Mouse (Mus musculus): ENCODE measurements at regions not wholly inside any gene's neighbourhood (a gene's known extent, or its start where the extent isn't known, plus 50 kb on each side); places are given as distances from the start of the nearest gene placed in this dataset.
A peak's percentile ranks its signal among the peaks of the same experiment; 100 is the strongest.

- no peaks in the 10 kb centered on the region for H3K9me3 ChIP-seq (ENCODE audit: control insufficient read depth, low read length)
- H3K36me3 ChIP-seq (ENCODE audit: control insufficient read depth, insufficient read depth, low read length) = no peaks in the 10 kb centered on the region
- no peaks in the 10 kb centered on the region for H3K27me3 ChIP-seq (ENCODE audit: control insufficient read depth, insufficient read depth, low read length)
- peaks cover 7% of the 10 kb centered on the region; the same call in 1 of the 2 replicates for H3K4me1 ChIP-seq (replicated peaks; ENCODE audit: control insufficient read depth, insufficient read depth, low read length)
- ATAC-seq (ENCODE audit: low FRiP score) (no peak), DNase-seq (ENCODE audit: low spot score) (no peak)
- H3K27ac ChIP-seq (ENCODE audit: low read depth, low read length) = no peak overlapping the region
- H3K4me2 ChIP-seq (replicated peaks; ENCODE audit: low read depth, low read length) = no peak overlapping the region
- no peak overlapping the region for H3K4me3 ChIP-seq (ENCODE audit: low read depth, low read length)
- H3K9ac ChIP-seq (ENCODE audit: low read depth, low read length) = no peak overlapping the region
Observed at GRCm38 (mm10) chr17:72993134-72993533, 75.0 kb downstream of the Lbh start.

- no peak overlapping the region for H3K27ac ChIP-seq (ENCODE audit: low read depth, low read length)
- H3K4me1 ChIP-seq (replicated peaks; ENCODE audit: control insufficient read depth, insufficient read depth, low read length) = peaks cover 7% of the 10 kb centered on the region; the same call in 1 of the 2 replicates
- ATAC-seq (ENCODE audit: low FRiP score) (no peak), DNase-seq (ENCODE audit: low spot score) (no peak)
- no peak overlapping the region for H3K4me2 ChIP-seq (replicated peaks; ENCODE audit: low read depth, low read length)
- H3K9me3 ChIP-seq (ENCODE audit: control insufficient read depth, low read length) = no peaks in the 10 kb centered on the region
- no peak overlapping the region for H3K9ac ChIP-seq (ENCODE audit: low read depth, low read length)
- WGBS = 26% methylated on average over 7 of the region's 7 CpGs
- H3K4me3 ChIP-seq (ENCODE audit: low read depth, low read length) = no peak overlapping the region
- H3K27me3 ChIP-seq (ENCODE audit: control insufficient read depth, insufficient read depth, low read length) = no peaks in the 10 kb centered on the region
- H3K36me3 ChIP-seq (ENCODE audit: control insufficient read depth, insufficient read depth, low read length) = no peaks in the 10 kb centered on the region
Observed at GRCm38 (mm10) chr17:72993626-72994025, 75.5 kb downstream of the Lbh start.

GRCm38 (mm10) chr17:72996539-72996938 is 78.4 kb downstream of the Lbh start:
- Histone ChIP-seq H3K4me1 (replicated peaks; ENCODE audit: control insufficient read depth, insufficient read depth, low read length) (peaks cover 7% of the 10 kb centered on the region; the same call in 1 of the 2 replicates), H3K27ac (ENCODE audit: low read depth, low read length) (no peak overlapping the region), H3K36me3 (ENCODE audit: control insufficient read depth, insufficient read depth, low read length) (no peaks in the 10 kb centered on the region), H3K4me3 (ENCODE audit: low read depth, low read length) (no peak overlapping the region), H3K9ac (ENCODE audit: low read depth, low read length) (no peak overlapping the region), H3K9me3 (ENCODE audit: control insufficient read depth, low read length) (no peaks in the 10 kb centered on the region), H3K4me2 (replicated peaks; ENCODE audit: low read depth, low read length) (no peak overlapping the region), H3K27me3 (ENCODE audit: control insufficient read depth, insufficient read depth, low read length) (no peaks in the 10 kb centered on the region)
- no peak for ATAC-seq (ENCODE audit: low FRiP score)
- no peak for DNase-seq (ENCODE audit: low spot score)
- 78% methylated on average over 7 of the region's 7 CpGs for WGBS

GRCm38 (mm10) chr17:72997301-72997921 is 79.3 kb downstream of the Lbh start:
- no peaks in the 10 kb centered on the region for H3K27me3 ChIP-seq (ENCODE audit: control insufficient read depth, insufficient read depth, low read length)
- DNase-seq (ENCODE audit: low spot score) (peak; percentile 37), ATAC-seq (ENCODE audit: low FRiP score) (0 out of 2 replicates have a peak, but pooled peaks have one; percentile 19)
- no peak overlapping the region for H3K4me2 ChIP-seq (replicated peaks; ENCODE audit: low read depth, low read length)
- H3K36me3 ChIP-seq (ENCODE audit: control insufficient read depth, insufficient read depth, low read length) = no peaks in the 10 kb centered on the region
- no peaks in the 10 kb centered on the region for H3K9me3 ChIP-seq (ENCODE audit: control insufficient read depth, low read length)
- WGBS = 11% methylated on average over 4 of the region's 5 CpGs
- no peak overlapping the region for H3K9ac ChIP-seq (ENCODE audit: low read depth, low read length)
- H3K4me3 ChIP-seq (ENCODE audit: low read depth, low read length) = no peak overlapping the region
- H3K27ac ChIP-seq (ENCODE audit: low read depth, low read length) = 0 out of 2 replicates have a peak overlapping the region, but pooled peaks have one; percentile 9
- peaks cover 7% of the 10 kb centered on the region; the same call in 1 of the 2 replicates for H3K4me1 ChIP-seq (replicated peaks; ENCODE audit: control insufficient read depth, insufficient read depth, low read length)

- Histone ChIP-seq H3K9ac (ENCODE audit: low read depth, low read length) (no peak overlapping the region), H3K27ac (ENCODE audit: low read depth, low read length) (no peak overlapping the region), H3K4me3 (ENCODE audit: low read depth, low read length) (no peak overlapping the region), H3K4me1 (replicated peaks; ENCODE audit: control insufficient read depth, insufficient read depth, low read length) (no peaks in the 10 kb centered on the region), H3K36me3 (ENCODE audit: control insufficient read depth, insufficient read depth, low read length) (no peaks in the 10 kb centered on the region), H3K4me2 (replicated peaks; ENCODE audit: low read depth, low read length) (no peak overlapping the region), H3K27me3 (ENCODE audit: control insufficient read depth, insufficient read depth, low read length) (no peaks in the 10 kb centered on the region), H3K9me3 (ENCODE audit: control insufficient read depth, low read length) (no peaks in the 10 kb centered on the region)
- ATAC-seq (ENCODE audit: low FRiP score) (no peak), DNase-seq (ENCODE audit: low spot score) (no peak)
- WGBS = 91% methylated on average over 9 of the region's 9 CpGs
Observed at GRCm38 (mm10) chr17:73005100-73005499, 87.0 kb downstream of the Lbh start.

- Histone ChIP-seq H3K4me2 (replicated peaks; ENCODE audit: low read depth, low read length) (no peak overlapping the region), H3K27me3 (ENCODE audit: control insufficient read depth, insufficient read depth, low read length) (no peaks in the 10 kb centered on the region), H3K4me3 (ENCODE audit: low read depth, low read length) (no peak overlapping the region), H3K9me3 (ENCODE audit: control insufficient read depth, low read length) (no peaks in the 10 kb centered on the region), H3K9ac (ENCODE audit: low read depth, low read length) (no peak overlapping the region), H3K36me3 (ENCODE audit: control insufficient read depth, insufficient read depth, low read length) (no peaks in the 10 kb centered on the region), H3K4me1 (replicated peaks; ENCODE audit: control insufficient read depth, insufficient read depth, low read length) (no peaks in the 10 kb centered on the region; the same call in 1 of the 2 replicates), H3K27ac (ENCODE audit: low read depth, low read length) (no peak overlapping the region)
- ATAC-seq (ENCODE audit: low FRiP score) = 0 out of 2 replicates have a peak, but pooled peaks have one; percentile 22
- 56% methylated on average over 4 of the region's 4 CpGs for WGBS
- DNase-seq (ENCODE audit: low spot score) = peak; percentile 72
Observed at GRCm38 (mm10) chr17:73008901-73009300, 90.8 kb downstream of the Lbh start.

GRCm38 (mm10) chr17:73009962-73010361 is 91.9 kb downstream of the Lbh start:
- DNase-seq (ENCODE audit: low spot score) (no peak), ATAC-seq (ENCODE audit: low FRiP score) (no peak)
- WGBS = 93% methylated on average over 4 of the region's 4 CpGs
- Histone ChIP-seq H3K9ac (ENCODE audit: low read depth, low read length) (no peak overlapping the region), H3K4me2 (replicated peaks; ENCODE audit: low read depth, low read length) (no peak overlapping the region), H3K9me3 (ENCODE audit: control insufficient read depth, low read length) (no peaks in the 10 kb centered on the region), H3K4me3 (ENCODE audit: low read depth, low read length) (no peak overlapping the region), H3K27ac (ENCODE audit: low read depth, low read length) (no peak overlapping the region), H3K27me3 (ENCODE audit: control insufficient read depth, insufficient read depth, low read length) (no peaks in the 10 kb centered on the region), H3K4me1 (replicated peaks; ENCODE audit: control insufficient read depth, insufficient read depth, low read length) (no peaks in the 10 kb centered on the region; the same call in none of the 2 replicates), H3K36me3 (ENCODE audit: control insufficient read depth, insufficient read depth, low read length) (no peaks in the 10 kb centered on the region)

GRCm38 (mm10) chr17:73012356-73012755 is 94.3 kb downstream of the Lbh start:
- Histone ChIP-seq H3K4me1 (replicated peaks; ENCODE audit: control insufficient read depth, insufficient read depth, low read length) (no peaks in the 10 kb centered on the region; the same call in none of the 2 replicates), H3K9ac (ENCODE audit: low read depth, low read length) (no peak overlapping the region), H3K4me3 (ENCODE audit: low read depth, low read length) (no peak overlapping the region), H3K36me3 (ENCODE audit: control insufficient read depth, insufficient read depth, low read length) (no peaks in the 10 kb centered on the region), H3K4me2 (replicated peaks; ENCODE audit: low read depth, low read length) (no peak overlapping the region), H3K27me3 (ENCODE audit: control insufficient read depth, insufficient read depth, low read length) (no peaks in the 10 kb centered on the region), H3K9me3 (ENCODE audit: control insufficient read depth, low read length) (no peaks in the 10 kb centered on the region), H3K27ac (ENCODE audit: low read depth, low read length) (no peak overlapping the region)
- ATAC-seq (ENCODE audit: low FRiP score) = no peak
- DNase-seq (ENCODE audit: low spot score) = no peak
- WGBS = 51% methylated on average over 6 of the region's 6 CpGs

- H3K4me2 ChIP-seq (replicated peaks; ENCODE audit: low read depth, low read length) = no peak overlapping the region
- H3K9ac ChIP-seq (ENCODE audit: low read depth, low read length) = no peak overlapping the region
- no peak overlapping the region for H3K4me3 ChIP-seq (ENCODE audit: low read depth, low read length)
- ATAC-seq (ENCODE audit: low FRiP score) = no peak
- DNase-seq (ENCODE audit: low spot score) = no peak
- H3K4me1 ChIP-seq (replicated peaks; ENCODE audit: control insufficient read depth, insufficient read depth, low read length) = no peaks in the 10 kb centered on the region; the same call in none of the 2 replicates
- H3K9me3 ChIP-seq (ENCODE audit: control insufficient read depth, low read length) = no peaks in the 10 kb centered on the region
- 63% methylated on average over 5 of the region's 5 CpGs for WGBS
- no peaks in the 10 kb centered on the region for H3K27me3 ChIP-seq (ENCODE audit: control insufficient read depth, insufficient read depth, low read length)
- H3K27ac ChIP-seq (ENCODE audit: low read depth, low read length) = no peak overlapping the region
- no peaks in the 10 kb centered on the region for H3K36me3 ChIP-seq (ENCODE audit: control insufficient read depth, insufficient read depth, low read length)
Observed at GRCm38 (mm10) chr17:73012954-73013353, 94.8 kb upstream of the Lclat1 start.
